Mouse (Mus musculus) kidney, postnatal 10 days (tissue): ENCODE results near the gene Eef1akmt1.

ENCODE experiments used
- DNase-seq: peaks from one replicate; pipeline ENCODE4 v3.0.0; 2021; ENCODE audit warnings: mixed read lengths

Gene Eef1akmt1

DNA sequence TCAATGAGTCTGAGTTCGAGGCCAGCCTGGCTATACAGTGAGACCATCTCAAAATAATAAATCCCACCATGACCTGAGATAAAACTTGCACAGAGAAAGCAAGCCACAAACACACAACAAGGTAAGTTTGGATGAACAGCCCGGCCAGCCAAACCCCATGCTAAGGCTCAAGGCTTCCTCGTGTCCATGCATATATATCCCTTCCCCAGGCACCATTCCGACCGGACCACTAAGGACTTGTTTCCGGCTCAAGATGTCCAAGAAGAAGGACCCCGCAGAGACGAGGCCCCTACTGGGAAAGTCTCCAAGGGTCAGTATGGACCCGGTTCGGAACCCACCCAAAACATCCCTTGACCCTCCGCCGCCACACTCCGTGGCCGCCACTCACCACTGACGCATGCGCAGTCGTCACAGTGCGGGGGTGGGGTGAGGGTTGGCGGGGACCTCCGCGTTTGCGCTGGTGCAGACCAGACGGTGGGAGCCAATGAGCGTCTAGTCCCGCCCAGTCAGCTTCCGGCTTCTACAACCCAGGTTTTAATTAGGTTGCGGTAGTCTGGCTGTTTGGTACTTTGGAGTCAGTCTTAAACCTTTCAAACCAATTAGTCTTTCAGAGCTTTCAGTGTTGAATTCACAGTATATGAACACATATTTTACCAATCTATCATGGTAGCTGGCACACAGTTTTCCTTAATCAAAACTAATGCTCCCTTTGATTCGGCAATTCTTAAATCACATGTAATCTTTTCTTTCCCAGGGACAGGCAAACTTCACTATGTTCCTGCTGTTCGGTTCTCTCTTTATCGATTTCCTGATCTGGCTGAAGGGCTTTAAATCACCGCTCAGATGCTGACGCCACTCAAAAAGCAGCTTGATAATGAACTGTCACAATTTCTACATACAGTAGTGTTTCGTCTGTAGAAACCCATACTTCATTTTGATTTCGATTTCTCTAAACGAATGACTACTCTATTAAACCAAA is at the start of gene Eef1akmt1:
TSS of gene Eef1akmt1 (minus strand) at position 458 of the 979 bp plus-strand sequence.
- peak; percentile 97 for DNase-seq

DNA sequence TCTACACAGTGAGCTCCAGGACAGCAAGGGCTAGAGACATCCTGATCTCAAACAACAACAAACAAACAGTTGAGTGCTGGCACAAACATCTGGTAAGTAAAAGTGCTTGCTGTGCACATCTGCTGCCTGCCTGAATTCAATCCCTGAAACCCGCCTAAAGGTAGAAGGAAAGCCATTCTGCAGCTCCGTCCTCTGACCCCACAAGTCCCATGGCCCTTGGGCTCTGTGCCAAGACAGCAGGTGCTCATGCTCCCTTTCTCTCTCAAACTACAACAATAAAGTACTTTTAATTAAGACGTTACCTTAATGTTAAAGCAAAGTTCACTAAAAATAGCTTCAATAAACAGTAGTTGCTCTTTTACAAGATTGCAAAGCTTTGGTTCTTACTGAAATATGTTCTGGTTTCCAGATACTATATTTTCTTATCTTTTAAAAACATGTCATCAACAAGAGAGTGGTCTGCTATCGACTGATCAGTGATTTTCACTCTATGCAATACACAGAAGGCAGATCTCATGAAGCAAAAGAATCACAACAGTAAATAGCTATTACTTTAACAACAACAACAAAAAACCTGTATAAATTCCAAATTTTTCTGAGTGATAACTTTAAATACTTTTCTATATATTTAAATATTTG is 49.3 kb upstream of the Eef1akmt1 start:
- peak; percentile 66 for DNase-seq

DNA sequence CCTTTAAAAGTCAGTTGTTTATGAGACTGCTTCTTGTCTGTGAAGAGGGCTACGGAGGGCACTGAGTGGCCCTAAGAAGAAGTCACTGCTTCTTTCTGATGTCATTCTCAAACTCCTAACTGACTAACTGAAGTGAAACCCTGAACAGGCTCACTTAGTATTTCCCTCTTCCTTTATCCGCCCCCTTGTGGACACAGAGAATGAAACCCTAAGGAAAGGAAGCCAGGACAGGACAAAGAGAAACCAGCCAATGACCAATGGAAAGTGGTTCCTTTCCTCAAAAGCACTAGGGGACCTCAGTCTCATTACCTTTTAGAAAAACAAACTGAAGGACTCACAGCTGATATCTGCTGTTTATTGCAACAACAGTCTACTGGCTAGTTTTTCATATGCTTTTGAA is 48.1 kb upstream of the Eef1akmt1 start:
- DNase-seq = peak; percentile 54

DNA sequence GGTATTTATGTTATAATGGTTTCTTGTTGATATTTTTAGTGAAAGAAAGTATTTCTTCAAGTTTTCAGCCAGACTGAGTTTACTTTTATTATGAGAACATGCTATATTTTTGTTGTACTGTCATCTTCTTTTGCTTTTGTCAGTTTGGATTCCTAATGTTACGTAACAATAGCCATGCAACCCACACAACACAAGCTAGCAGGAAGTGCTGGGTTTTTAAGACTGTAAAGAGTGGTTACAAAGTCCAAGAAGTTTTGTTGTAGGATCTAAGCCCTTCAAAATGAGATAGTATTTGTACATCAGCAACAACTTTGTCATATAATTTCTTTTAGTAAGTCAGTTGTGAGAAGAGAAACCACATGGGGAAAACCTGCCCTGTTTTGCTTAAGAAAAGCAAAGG is 46.3 kb upstream of the Eef1akmt1 start:
- no peak for DNase-seq

DNA sequence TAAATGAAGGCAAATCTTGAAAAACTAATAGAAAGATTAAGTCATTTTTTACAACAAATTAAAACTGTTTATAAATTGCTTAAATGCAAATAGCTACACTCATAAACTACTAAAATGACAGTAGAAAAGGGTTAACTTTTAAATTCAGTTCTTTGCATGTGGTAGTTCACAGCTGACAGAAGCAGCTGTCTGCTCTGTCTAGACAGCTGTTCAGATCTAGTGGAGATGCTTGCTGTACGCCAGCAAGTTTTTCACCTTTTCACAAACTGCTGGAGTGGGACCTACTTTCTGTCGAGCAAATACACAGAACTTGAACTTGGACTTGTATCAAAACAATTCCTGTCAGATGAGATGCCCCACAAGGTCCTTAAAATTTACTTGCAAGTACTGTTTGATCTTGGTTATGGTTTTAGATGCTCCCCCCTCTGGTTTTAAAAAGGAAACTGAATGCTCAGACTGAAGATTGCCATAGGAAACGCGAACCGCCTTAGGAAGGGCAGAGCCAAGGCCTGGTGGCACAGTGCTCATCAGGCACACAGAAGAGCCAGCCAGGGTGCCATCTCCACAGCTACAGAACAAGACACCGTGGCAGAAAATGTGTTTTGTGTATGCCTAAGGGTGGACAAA is 45.0 kb upstream of the Eef1akmt1 start:
- DNase-seq = no peak

DNA sequence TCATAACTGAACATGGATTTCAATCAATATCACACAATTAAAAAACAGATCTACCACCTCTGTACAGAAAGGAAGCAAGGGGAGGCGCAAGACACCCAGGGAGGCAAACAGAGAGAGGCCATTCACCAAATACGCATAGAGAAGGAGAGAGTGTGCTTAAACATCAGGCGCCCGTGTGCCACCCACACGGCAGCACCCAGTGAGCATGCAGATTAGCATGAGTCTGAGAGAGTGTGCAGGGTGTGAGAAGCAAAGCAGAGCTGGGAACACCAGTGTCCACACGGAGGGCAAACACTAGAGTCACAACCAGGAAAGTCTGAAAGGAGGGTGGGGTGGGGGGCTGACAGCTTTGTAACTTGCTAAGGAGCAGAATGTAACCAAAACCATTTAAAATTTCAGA is 44.4 kb upstream of the Eef1akmt1 start:
- DNase-seq = no peak

DNA sequence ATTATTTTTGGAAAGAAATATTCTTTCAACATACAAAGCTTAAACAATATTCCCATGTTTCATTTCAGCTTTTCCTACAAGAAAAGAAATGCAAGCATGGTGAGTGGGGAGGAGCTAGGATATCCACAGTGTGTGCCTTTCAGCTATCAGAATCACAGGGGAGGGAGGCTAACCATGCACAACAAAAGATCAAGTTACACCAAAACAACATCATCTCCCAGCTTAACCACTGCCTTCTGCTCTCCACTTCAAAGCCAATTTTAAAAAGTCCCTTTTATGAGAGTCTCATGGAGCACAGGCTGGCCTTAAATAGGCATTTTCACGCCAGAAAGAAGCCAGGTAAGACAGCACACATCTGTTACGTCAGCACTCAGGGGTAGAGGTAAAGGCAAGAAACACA is 39.6 kb upstream of the Eef1akmt1 start:
- no peak for DNase-seq

DNA sequence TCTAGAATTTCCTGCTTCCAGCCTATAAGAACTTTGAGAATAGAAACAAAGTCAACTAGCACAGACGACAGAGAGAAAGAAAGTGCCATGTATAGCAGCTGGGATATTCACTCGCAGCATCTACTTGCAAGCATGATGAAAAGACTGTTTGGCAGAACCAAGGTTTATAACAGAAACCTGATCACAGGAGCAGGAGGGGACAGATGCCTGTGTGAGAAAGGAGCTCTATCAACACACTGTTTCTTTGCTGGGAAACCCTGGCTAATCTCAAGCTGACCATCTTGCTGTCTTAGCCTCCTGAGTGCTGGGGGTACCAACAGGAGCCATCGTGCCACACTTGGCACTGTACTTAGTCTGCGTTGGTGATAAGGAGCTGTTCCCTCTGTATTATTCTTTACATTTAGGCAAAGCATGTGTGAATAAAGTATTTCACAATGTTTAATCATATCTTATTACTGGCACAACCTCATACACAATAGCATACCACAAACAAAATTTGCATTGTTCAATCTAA is 38.5 kb upstream of the Eef1akmt1 start:
- DNase-seq = no peak

DNA sequence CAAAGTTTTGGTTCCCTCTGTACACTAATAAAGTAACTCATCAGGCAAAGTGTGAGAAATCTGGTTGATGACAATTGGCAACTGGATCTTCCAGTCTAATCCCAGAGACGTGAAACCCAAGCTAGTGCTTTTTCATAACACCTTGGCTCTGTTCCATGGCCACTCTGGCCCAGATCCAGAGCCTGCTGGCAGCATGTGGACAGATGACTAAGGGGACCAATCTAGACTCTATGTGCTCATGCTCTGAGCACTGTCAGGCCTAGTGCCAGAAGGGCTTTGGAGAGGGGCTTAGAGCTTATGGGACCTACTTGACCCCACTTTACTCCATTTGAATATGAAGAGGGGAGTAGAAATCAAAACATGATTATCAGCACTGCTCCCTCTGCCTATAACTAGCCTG is 36.1 kb upstream of the Eef1akmt1 start:
- DNase-seq = peak; percentile 88

DNA sequence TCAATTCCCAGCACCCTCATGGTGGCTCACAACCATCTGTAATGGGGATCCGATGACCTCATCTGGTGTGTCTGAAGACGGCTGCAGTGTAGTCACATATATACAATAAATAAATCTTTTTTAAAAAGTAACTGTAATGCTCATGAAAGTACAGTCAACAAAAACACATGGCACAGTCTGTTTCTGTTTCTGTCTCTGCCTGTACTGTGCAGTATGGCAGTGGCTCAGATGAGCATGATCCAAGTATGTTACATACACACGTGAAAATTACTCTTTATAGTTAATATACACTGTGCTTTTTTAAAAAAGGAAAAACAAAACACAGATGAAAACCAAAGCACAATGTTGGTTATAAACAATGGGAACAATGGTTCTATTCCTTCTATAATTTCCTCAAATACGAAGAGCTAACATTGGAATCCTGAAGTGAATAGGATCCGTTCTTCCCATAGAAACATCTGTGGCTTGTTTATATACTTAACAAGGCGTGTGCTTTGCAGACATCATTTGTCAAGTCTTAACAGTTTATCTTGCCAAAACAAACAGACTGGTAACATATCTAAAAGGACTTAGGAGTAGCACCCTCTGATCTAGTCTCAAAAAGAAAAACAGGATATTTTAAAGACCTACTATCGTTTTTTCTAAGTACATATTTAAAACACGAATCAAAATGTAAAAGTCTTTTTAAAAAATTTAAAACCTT is 35.4 kb upstream of the Eef1akmt1 start:
- no peak for DNase-seq

DNA sequence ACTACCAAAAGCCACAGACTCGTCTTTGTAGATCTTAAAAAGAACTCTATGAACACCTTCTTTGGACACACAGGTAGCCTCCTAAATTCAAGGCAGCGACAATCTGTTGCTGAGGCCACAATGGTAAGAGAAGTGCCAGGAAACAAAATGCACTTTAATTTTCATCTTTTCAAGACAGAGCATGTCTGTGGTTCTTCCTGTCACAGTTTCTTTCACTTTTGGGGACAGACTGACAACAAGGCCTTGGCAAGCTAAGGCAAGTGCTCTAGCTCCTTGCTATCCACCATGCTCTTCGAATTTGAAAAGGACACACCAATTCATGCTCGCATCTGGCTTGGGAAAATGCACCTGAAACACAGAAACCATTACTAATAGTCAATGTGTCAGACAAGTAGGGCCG is 21.9 kb upstream of the Eef1akmt1 start:
- no peak for DNase-seq

DNA sequence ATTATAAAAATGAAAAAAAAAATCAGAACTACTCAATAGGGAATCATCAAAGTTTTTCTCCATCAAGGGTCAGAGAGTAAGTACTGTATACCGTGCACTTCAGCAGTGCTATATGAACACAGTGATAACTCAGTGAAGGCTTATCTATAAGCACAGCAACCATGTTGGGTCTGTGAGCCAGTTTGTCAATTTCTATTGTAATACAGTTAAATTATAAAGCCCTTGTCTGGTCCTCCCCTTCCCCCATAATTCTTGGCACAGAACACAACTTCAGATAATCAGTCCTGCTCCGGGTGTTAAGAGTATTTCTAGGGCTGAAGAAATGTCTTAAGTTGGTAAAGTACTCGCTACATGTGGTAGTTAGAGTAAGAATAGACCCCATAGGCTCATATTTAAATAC is 20.4 kb upstream of the Eef1akmt1 start:
- no peak for DNase-seq

DNA sequence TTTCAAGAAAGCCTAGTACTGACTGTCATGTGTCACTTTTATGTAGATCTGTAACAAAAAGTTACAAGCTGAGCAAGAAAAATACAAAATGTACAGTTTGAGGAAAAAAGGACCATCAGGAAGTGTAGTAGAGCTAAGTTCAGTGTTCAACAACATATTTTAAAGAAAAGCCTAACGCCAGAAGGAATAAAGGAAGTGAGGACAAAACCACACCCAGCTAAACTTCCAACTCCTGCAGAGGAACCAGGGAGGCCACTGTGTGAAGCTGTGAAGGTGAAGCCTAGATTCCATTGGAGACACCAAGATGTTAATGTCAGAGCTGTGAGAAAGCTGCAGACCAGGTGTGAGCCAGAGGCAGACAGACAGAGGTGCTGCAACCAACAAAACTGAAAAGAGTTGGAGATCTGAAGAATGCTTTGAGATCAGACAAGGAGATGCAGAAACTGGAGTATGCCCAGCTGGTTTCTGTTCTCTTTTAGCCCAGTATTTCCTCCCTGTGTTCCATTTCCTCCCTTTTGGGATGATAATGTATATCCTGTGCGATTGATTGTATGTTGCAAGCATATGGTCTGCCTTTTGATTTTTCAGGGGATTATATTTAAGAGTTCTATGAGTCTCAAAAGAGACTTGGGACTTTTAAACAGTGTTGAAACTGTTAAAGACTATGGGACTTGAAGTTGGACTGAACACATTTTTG is 5.1 kb upstream of the Eef1akmt1 start:
- no peak for DNase-seq

DNA sequence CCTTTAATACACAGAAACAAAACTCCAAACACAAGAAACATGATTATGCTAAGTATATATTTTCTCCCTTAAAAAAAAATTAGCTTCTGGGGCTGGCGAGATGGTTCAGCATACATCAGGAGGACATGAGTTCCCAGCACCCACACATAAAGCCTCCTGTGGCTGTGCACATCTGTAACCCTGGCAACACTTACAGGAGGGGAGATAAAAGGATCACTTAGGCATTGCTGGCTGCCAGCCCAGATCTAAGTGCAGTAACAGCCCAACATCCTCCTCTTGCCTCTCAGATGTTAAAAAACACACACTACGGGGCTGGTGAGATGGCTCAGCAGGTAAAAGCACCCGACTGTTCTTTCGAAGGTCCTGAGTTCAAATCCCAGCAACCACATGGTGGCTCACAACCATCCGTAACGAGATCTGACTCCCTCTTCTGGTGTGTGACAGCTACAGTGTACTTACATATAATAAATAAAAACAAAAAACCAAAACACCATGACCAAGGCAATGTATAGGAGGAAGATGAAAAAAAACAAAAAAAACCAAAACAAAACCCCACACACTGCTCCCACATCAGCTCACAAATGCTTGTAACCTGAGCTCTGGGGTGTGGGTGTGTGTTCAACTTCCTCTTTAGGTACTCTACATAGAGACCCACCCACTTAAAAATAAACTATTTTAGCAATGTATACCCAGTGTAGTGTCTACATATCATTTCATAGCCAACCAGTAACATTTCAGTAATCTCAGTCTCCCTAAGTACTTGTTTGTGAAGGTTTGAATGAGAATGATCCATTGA is 3.6 kb upstream of the Eef1akmt1 start:
- no peak for DNase-seq

DNA sequence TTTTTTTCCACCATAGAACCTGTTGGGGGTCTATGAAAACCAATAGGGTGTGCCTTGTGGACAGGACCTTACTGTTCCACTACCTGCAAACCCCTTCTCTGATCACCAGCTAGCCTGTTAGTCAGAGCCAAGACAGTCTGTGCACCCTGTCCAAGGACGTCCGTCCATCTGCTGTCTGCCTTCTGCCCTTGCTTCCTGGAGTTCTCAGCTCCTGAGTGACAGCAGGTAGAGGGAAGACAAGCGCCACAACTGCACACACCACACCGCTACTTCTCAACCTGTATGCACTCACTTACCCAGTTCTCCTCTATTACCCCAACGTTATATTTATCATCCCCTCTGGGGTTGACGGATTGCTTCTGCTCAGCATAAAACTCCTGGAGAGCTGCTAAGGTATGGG is 5.8 kb downstream of the Eef1akmt1 start:
- DNase-seq = no peak

DNA sequence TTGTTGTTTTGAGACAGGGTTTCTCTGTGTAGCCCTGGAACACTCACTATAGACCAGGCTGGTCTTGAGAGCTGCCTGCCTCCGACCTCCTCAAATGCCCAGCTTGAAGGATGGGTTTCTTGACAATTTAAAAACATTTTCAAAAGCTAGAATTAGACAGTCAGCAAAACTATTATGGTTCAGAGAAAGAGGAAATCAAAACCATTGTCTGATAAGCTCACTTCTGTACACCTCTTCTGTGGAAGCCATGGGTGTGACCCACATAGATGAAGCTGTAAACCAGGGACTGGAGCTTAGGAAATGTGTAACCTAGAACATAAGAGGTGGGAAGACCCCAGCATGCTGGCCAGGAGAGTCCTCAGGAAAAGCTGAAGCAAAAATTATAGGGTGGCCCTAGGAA is 14.5 kb downstream of the Eef1akmt1 start:
- no peak for DNase-seq

DNA sequence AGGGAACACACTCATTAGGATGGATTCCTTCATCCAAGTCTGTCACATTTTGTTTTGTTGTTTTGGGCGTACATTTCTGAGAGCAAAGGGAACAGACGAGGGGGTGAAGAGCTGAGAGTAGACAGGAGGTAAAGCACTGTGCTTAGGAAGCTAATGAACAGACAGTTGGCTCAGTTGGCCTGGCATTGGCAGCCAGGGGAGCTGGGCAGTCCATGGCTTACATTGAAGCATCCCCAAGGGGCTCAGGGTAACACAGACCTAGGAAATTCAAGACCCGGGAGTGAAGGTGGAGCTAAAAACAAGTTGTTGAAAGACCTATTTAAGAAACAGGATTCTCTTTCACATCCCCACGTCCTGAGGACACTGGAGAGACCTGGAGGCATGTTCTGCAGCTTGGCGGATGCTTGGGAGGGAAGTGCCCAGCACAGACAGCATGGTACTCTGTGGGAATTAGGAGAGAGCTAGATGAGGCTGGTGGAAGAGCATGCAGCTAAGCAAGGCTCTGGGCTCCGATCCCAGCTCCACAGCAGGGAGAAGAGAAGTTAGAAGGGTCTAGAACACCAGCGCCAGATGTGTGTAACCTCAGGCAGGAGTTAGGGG is 15.8 kb downstream of the Eef1akmt1 start:
- DNase-seq = no peak

DNA sequence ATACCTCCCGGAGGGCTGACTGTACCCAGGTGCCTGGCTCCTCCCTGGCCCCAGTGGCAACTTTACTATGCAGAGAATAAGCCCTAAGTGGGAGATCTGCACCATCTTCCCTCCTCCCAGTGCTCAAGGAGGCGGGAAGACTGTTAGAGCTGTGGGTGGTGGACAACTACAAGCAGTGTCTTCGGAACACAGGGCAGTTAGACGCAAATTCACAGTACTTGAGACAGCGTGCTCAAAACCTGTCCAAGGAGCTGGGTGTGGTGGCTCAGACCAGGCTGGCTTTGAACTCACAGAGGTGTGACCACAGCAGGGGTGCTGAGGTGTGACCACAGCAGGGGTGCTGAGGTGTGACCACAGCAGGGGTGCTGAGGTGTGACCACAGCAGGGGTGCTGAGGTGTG is 17.0 kb downstream of the Eef1akmt1 start:
- DNase-seq = no peak

DNA sequence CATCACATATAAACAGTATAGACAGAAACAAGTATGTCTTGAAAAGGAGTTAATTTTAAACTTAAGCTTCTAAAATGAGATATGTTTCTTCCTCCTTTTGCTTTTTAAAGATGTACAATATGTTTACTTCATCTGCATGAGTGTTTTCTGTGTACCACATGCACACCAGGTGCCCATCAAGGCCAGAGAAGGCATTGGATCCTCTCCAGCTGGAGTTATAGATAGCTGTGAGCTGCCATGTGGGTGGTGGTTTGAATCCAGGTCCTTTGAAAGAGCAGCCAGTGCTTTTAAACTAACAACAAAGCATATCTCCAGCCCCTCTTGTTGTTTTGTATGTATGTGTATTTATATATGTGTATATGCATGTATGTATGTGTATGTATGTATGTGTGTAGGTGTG is 18.5 kb downstream of the Eef1akmt1 start:
- no peak for DNase-seq

DNA sequence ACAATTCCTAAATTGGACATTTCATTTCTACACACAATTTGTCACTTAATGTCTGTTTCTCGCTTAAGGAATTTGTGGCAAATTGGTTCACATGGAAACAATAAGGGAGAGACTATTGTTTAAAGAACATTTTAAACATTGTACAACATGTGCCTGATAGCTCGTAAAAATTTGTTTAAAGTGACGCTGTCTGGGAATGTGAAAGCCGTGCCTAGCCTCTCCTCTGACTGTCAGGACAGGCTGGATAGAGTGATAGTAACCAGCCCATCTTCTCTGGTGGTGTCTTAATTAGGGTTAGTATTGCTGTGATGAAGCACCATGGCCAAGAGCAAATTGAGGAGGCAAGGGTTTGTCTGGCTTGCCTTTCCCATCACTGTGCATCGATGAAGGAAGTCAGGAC is 24.4 kb downstream of the Eef1akmt1 start:
- DNase-seq = no peak

DNA sequence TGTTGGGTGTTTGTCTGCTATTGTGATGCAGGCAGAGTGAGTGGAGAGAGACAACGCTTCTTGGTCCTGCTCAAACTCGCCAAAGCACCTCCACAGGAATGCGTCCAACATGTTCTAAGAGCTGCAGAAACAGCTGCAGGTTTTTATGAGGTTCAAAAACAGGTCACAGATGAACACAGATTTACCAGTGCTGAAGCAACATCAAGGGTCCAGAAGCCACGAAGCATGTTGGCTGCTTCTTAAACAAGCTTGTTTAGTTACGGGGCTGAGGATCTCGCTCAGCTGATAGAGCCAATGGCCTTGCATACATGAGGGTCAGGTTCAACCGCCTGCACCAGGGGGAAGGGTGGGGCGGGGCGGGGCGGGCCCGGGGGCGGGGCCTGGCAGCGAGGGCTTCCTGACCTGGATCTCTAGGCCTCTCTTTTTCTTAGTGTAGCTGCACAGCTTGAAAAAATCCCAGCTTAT is 24.8 kb downstream of the Eef1akmt1 start:
- DNase-seq = peak; percentile 31
